ENCODE assay signal across 24 mouse cellular contexts in genomic region chr6:43640621-43641020, GRCm38 (mm10).
"Had no signal": no experiment of that assay in that cellular context is flagged by ENCODE, and none has a peak within 500 bp of the region (broad histone marks: within the 10 kb centered on the region; RNA-seq: fewer than 3 reads in every experiment).

No protein-coding gene starts in this region.

- ATAC-seq: intestine, embryonic 16.5 days; liver, embryonic 12.5 days; midbrain, embryonic 15.5 days had no signal

- H3K36me3 ChIP-seq: limb, embryonic 10.5 days; limb, embryonic 13.5 days; liver, embryonic 12.5 days; liver, embryonic 15.5 days; lung, embryonic 15.5 days; midbrain, embryonic 10.5 days; midbrain, embryonic 15.5 days; neural tube, embryonic 12.5 days; neural tube, embryonic 15.5 days had no signal

- H3K27ac ChIP-seq: limb, embryonic 10.5 days; limb, embryonic 13.5 days; liver, embryonic 12.5 days; liver, embryonic 15.5 days; lung, embryonic 15.5 days; midbrain, embryonic 10.5 days; midbrain, embryonic 15.5 days; neural tube, embryonic 12.5 days; neural tube, embryonic 15.5 days had no signal

- H3K9me3 ChIP-seq: limb, embryonic 10.5 days; limb, embryonic 13.5 days; liver, embryonic 12.5 days; liver, embryonic 15.5 days; lung, embryonic 15.5 days; megakaryocyte, embryonic 14.5 days; midbrain, embryonic 10.5 days; midbrain, embryonic 15.5 days; neural tube, embryonic 12.5 days; neural tube, embryonic 15.5 days had no signal

- H3K27me3 ChIP-seq: limb, embryonic 13.5 days; liver, embryonic 12.5 days; liver, embryonic 15.5 days; lung, embryonic 15.5 days; megakaryocyte, embryonic 14.5 days; midbrain, embryonic 15.5 days; neural tube, embryonic 12.5 days; neural tube, embryonic 15.5 days had no signal

- H3K4me2 ChIP-seq: limb, embryonic 13.5 days; liver, embryonic 12.5 days; liver, embryonic 15.5 days; lung, embryonic 15.5 days; midbrain, embryonic 15.5 days; neural tube, embryonic 12.5 days; neural tube, embryonic 15.5 days had no signal

- H3K9ac ChIP-seq: limb, embryonic 13.5 days; liver, embryonic 12.5 days; liver, embryonic 15.5 days; lung, embryonic 15.5 days; midbrain, embryonic 15.5 days; neural tube, embryonic 12.5 days; neural tube, embryonic 15.5 days had no signal

- DNase-seq: kidney, adult 18-20 months; kidney, postnatal 10 days; kidney, postnatal 36 days; layer of hippocampus, adult 9-11 months; liver; lung, adult 18-20 months; lung, postnatal 10 days; lung, postnatal 4 days; right cerebral cortex, adult 18-20 months; right cerebral cortex, postnatal 25 days; spleen, adult 18-20 months; thymus, adult 18-20 months; thymus, postnatal 36 days had no signal

- H3K4me1 ChIP-seq: limb, embryonic 10.5 days; limb, embryonic 13.5 days; liver, embryonic 12.5 days; liver, embryonic 15.5 days; lung, embryonic 15.5 days; midbrain, embryonic 10.5 days; midbrain, embryonic 15.5 days; neural tube, embryonic 12.5 days; neural tube, embryonic 15.5 days had no signal

- H3K4me3 ChIP-seq: limb, embryonic 10.5 days; limb, embryonic 13.5 days; liver, embryonic 12.5 days; liver, embryonic 15.5 days; lung, embryonic 15.5 days; megakaryocyte, embryonic 14.5 days; midbrain, embryonic 10.5 days; midbrain, embryonic 15.5 days; neural tube, embryonic 12.5 days; neural tube, embryonic 15.5 days had no signal
